Mouse (Mus musculus) midbrain, embryonic 12.5 days (tissue): Measurements from ENCODE around the gene Dclre1c. TPM values are rescaled to one million over a fixed set of nuclear protein-coding genes. Genes with fewer than 3 reads are reported as not detected.

Experiments
- ATAC-seq: fragments of 200-750 bp; cut with Nextera tagmentation; 2 replicates; pipeline ENCODE4 v1.8.0; 2017; ENCODE audit warnings: low read depth, moderate TSS enrichment, moderate library complexity; ENCODE audit not compliant: low FRiP score
- H3K27ac ChIP-seq: fragments of 300-500 bp; sonication (generic); replicated peaks from 2 replicates; pipeline ENCODE4 v1.5.1; 2016; ENCODE audit warnings: mild to moderate bottlenecking
- H3K27me3 ChIP-seq: fragments of 300-500 bp; sonication (generic); 2 replicates; pipeline ENCODE4 v1.6.1; 2016; ENCODE audit warnings: mild to moderate bottlenecking
- H3K36me3 ChIP-seq: fragments of 300-500 bp; sonication (generic); 2 replicates; pipeline ENCODE4 v1.6.1; 2016
- H3K4me1 ChIP-seq: fragments of 300-500 bp; sonication (generic); 2 replicates; pipeline ENCODE4 v1.6.1; 2016
- H3K4me2 ChIP-seq: fragments of 300-500 bp; sonication (generic); replicated peaks from 2 replicates; pipeline ENCODE4 v1.6.1; 2016; ENCODE audit warnings: mild to moderate bottlenecking, moderate library complexity
- H3K4me3 ChIP-seq: fragments of 300-500 bp; sonication (generic); 2 replicates; pipeline ENCODE4 v1.5.1; 2016; ENCODE audit warnings: mild to moderate bottlenecking
- H3K9ac ChIP-seq: fragments of 300-500 bp; sonication (generic); replicated peaks from 2 replicates; pipeline ENCODE4 v1.6.1; 2016; ENCODE audit warnings: mild to moderate bottlenecking, moderate library complexity
- H3K9me3 ChIP-seq: fragments of 300-500 bp; sonication (generic); 2 replicates; pipeline ENCODE4 v1.6.1; 2016; ENCODE audit warnings: mild to moderate bottlenecking
- WGBS: fragments of 180-500 bp; shearing (Covaris S2); methylation state at CpG from one replicate; pipeline ENCODE4 v1.1.7; 2016; 5-methylcytosine and 5-hydroxymethylcytosine counted together
- polyA plus RNA-seq: library from polyadenylated mRNA; unstranded; fragments of >200 nt; fragmentation: Nextera tagmentation; extraction: Ambion mirVana; gene quantifications from 2 replicates; pipeline ENCODE4 v1.2.1, GENCODE M21; 2016

Gene Dclre1c
- polyA plus RNA-seq, 1 experiment from 2014 or later = 9.4 TPM

- WGBS = 85% methylated on average over 3 of the region's 3 CpGs
- Histone ChIP-seq H3K4me1 (peaks cover 3% of the 10 kb centered on the region; the same call in 1 of the 2 replicates), H3K9me3 (no peaks in the 10 kb centered on the region), H3K36me3 (no peaks in the 10 kb centered on the region), H3K4me3 (no peak overlapping the region), H3K27ac (no peak overlapping the region), H3K27me3 (no peaks in the 10 kb centered on the region), H3K4me2 (no peak overlapping the region), H3K9ac (no peak overlapping the region)
- ATAC-seq = no peak
Measured at GRCm38 (mm10) chr2:3480239-3480638, 56.3 kb downstream of the Dclre1c start.

DNA sequence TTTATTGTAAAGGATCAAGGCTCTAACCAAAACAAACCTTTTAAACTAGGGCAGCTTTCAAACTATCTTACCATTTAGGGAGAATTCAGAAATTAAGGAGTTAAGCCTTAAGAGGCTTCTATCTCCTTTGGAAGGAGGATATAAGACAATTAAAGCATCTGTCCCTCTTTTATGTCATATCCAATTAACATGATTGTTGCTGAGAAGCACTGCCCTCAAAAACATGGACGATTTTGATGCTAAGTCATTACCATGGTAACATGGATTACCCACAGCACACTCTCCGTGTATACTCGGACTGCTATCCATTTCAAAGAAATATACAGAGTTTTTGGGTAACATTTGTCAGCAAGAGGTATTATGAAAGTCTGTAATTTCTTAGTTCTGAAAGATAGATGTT, 65.9 kb downstream of the Dclre1c start:
- WGBS = 62% methylated on average over 3 of the region's 3 CpGs
- no peak overlapping the region for H3K27ac ChIP-seq
- no peak overlapping the region for H3K4me3 ChIP-seq
- no peak for ATAC-seq
- no peaks in the 10 kb centered on the region for H3K27me3 ChIP-seq
- no peak overlapping the region for H3K4me2 ChIP-seq
- no peaks in the 10 kb centered on the region for H3K4me1 ChIP-seq
- H3K9me3 ChIP-seq = no peaks in the 10 kb centered on the region
- no peak overlapping the region for H3K9ac ChIP-seq
- peaks cover 47% of the 10 kb centered on the region for H3K36me3 ChIP-seq

DNA sequence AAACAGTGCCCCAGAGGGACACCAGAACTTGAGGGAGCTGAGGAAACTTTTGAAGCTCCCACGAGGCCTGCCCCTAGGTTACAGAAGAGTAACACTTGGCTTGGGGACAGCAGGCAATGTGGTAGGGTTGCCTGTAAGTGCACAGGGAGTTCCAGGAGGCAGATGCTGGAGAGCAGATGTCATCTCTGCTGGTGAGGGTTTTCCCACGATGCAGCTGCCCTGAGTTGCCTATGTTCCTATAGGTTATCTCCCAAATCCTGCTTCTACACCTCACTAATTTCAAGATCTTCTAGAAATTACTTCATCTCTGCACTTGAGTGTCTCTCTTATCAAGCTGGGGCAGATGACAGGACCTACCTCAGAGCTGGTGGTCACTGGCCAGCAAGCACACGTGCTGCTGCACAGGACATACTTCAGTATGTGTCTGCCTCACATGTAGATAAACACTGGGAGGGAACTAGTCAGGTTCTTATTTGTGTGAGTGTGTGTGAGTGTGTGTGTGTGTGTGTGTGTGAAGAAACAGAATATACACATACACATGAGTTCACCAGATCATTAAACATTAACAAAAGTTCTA, 70.0 kb downstream of the Dclre1c start:
- Histone ChIP-seq H3K27me3 (no peaks in the 10 kb centered on the region), H3K4me3 (no peak overlapping the region), H3K9ac (no peak overlapping the region), H3K36me3 (peaks cover 76% of the 10 kb centered on the region), H3K27ac (no peak overlapping the region), H3K9me3 (no peaks in the 10 kb centered on the region), H3K4me1 (no peaks in the 10 kb centered on the region), H3K4me2 (no peak overlapping the region)
- WGBS = 89% methylated on average over 3 of the region's 3 CpGs
- no peak for ATAC-seq

- Histone ChIP-seq H3K4me3 (no peak overlapping the region), H3K36me3 (peaks cover 56% of the 10 kb centered on the region), H3K4me2 (no peak overlapping the region), H3K9me3 (no peaks in the 10 kb centered on the region), H3K27ac (no peak overlapping the region), H3K9ac (no peak overlapping the region), H3K27me3 (no peaks in the 10 kb centered on the region), H3K4me1 (no peaks in the 10 kb centered on the region)
- 92% methylated on average over 6 of the region's 6 CpGs for WGBS
- ATAC-seq = no peak
Measured at GRCm38 (mm10) chr2:3499543-3499942, 75.6 kb downstream of the Dclre1c start.

GRCm38 (mm10) chr2:3500886-3501285, 77.0 kb downstream of the Dclre1c start:
- no peak for ATAC-seq
- Histone ChIP-seq H3K36me3 (peaks cover 50% of the 10 kb centered on the region), H3K9ac (no peak overlapping the region), H3K27me3 (no peaks in the 10 kb centered on the region), H3K4me2 (no peak overlapping the region), H3K9me3 (no peaks in the 10 kb centered on the region), H3K4me3 (no peak overlapping the region), H3K27ac (no peak overlapping the region), H3K4me1 (no peaks in the 10 kb centered on the region)
- WGBS = 96% methylated on average over 5 of the region's 5 CpGs

GRCm38 (mm10) chr2:3512076-3512475, 88.1 kb downstream of the Dclre1c start:
- peak overlapping the region; percentile 84 for H3K9ac ChIP-seq
- peak overlapping the region; percentile 70 for H3K4me2 ChIP-seq
- under 1% methylated on average over 15 of the region's 15 CpGs for WGBS
- peaks cover 17% of the 10 kb centered on the region for H3K4me1 ChIP-seq
- H3K27ac ChIP-seq = peak overlapping the region; percentile 75
- H3K36me3 ChIP-seq = peaks cover 28% of the 10 kb centered on the region
- peak overlapping the region; percentile 75 for H3K4me3 ChIP-seq
- ATAC-seq = no peak
- no peaks in the 10 kb centered on the region for H3K27me3 ChIP-seq
- no peaks in the 10 kb centered on the region for H3K9me3 ChIP-seq

DNA sequence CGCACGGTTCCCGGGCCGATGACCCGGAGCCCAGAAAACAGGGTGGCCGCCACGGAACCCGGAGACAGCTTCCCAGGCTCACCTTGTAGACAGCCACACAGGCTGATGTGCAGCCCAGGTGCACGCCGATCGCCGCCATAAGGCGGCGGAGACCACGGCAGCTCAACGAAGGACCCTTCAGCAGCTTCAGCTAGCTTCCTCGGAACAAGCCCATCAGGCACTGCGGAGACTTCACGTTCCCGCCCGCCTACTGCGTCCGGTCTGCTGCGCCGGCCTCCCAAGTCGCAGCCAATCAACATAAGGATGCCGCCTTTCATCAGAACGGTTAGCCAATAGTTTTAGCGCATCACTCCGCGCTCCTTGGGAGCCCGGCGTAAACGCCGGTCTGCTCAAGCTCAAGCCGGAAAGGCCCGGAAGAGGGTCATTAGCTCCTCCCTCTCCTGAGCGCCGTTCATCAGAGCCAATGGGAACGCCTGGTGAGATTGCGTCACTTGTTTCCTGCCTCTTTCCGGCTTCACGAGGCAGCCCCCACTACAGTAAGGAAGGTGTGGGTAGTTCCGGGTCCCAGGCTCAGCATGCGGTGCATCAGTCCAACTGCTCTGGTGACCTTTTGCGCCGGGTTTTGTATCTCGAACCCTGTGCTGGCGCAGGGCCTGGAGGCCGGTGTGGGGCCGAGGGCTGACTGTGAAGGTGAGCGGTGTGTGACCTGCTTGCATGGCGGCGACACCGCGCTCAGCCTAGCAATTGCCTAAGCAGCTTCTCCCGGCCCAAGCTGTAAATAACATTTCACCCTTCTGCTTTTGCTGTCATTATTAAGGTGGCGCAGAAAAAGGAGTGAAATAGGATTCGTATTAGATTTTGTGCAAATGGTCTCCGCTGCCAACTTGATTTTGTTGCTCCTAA, 88.9 kb downstream of the Dclre1c start, which contains the start of the genes Gm45902, Hspa14 and Cdnf:
Gene Gm45902, minus strand, starts transcription at position 239 of the 903 bp plus-strand sequence.
Gene Hspa14, minus strand, starts transcription at position 263 of the 903 bp plus-strand sequence.
Gene Cdnf, plus strand, starts transcription at position 479 of the 903 bp plus-strand sequence.
- peak; percentile 100 for ATAC-seq
- peaks cover 23% of the 10 kb centered on the region for H3K36me3 ChIP-seq
- H3K27me3 ChIP-seq = no peaks in the 10 kb centered on the region
- peak within 1 kb of the TSS; percentile 75 for H3K4me3 ChIP-seq
- peak within 1 kb of the TSS; percentile 70 for H3K4me2 ChIP-seq
- WGBS = under 1% methylated on average over 60 of the region's 60 CpGs
- H3K9ac ChIP-seq = peak within 1 kb of the TSS; percentile 84
- H3K27ac ChIP-seq = peak within 1 kb of the TSS; percentile 75
- peaks cover 17% of the 10 kb centered on the region for H3K4me1 ChIP-seq
- H3K9me3 ChIP-seq = no peaks in the 10 kb centered on the region

Other genes with a start within 250 kb of the Dclre1c start
- gene Nmt2, start 139.9 kb upstream of the Dclre1c start, polyA plus RNA-seq = 67.1 and 69.2 TPM in 2 replicates
- gene Rpp38, start 91.5 kb upstream of the Dclre1c start, polyA plus RNA-seq = 15.8 and 16.1 TPM in 2 replicates
- not detected in 2 replicates for gene Acbd7, start 88.0 kb upstream of the Dclre1c start, polyA plus RNA-seq
- not detected in 2 replicates for gene Olah, start 26.9 kb upstream of the Dclre1c start, polyA plus RNA-seq
- 1.3 TPM in 1 of 2 replicates, not detected in the other for gene Meig1, start 1.5 kb upstream of the Dclre1c start, polyA plus RNA-seq
- gene Suv39h2, start 50.9 kb downstream of the Dclre1c start, polyA plus RNA-seq = 31.7 and 35.3 TPM in 2 replicates
- gene Gm45902, start 88.7 kb downstream of the Dclre1c start, polyA plus RNA-seq = 10.4 and 11.5 TPM in 2 replicates
- gene Hspa14, start 88.7 kb downstream of the Dclre1c start, polyA plus RNA-seq = 91.8 and 95.9 TPM in 2 replicates
- gene Cdnf, start 88.9 kb downstream of the Dclre1c start, polyA plus RNA-seq = 0.08 and 0.15 TPM in 2 replicates
- 44.6 and 49.9 TPM in 2 replicates for gene Fam107b, start 146.4 kb downstream of the Dclre1c start, polyA plus RNA-seq